Mouse (Mus musculus): ENCODE results near the gene Tdrd9. TPM values are rescaled to one million over a fixed set of nuclear protein-coding genes. Genes with fewer than 3 reads are reported as not detected.

Gene Tdrd9
- total RNA-seq (2023): not detected

GRCm38 (mm10) chr12:111971231-111971686 lies at the start of gene Tdrd9:
TSS of gene Tdrd9 (plus strand) at chr12:111971559.

GRCm38 (mm10) chr12:111966683-111967173 lies 4.6 kb upstream of the Tdrd9 start, which contains the start of gene Atp5mpl:
TSS of gene Atp5mpl (minus strand) at chr12:111966977.

DNA sequence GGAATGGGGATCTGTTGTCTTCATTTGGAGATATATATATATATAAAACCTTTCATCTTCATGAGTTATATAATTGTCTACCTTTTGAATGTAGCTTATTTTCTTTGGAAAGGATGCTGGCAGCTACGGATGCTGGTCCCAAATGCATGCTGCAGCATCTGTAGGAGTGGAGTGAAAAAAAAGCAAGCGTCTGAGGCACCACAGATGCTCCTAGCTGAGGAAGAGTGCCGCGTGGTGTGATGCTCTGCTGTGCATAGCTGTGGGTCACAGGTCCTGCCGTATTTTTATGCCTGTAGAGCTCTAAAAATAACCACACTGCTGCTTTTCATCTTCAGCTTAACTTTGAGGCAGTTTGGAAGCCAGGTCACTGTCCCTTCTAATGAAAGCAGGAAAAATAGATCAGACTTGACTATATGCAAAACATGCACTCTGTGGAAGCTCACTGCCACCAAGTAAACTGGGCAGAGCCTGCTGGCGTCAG lies 9.6 kb downstream of the Tdrd9 start, which contains the start of gene Rd3l:
TSS of gene Rd3l (minus strand) at position 431 of the 481 bp plus-strand sequence.

GRCm38 (mm10) chr12:112106541-112106971 lies 135.2 kb downstream of the Tdrd9 start, which contains the start of gene Aspg:
TSS of gene Aspg (plus strand) at chr12:112106679.

Other genes starting within 250 kb of the Tdrd9 start
- gene Klc1, start 212.7 kb upstream of the Tdrd9 start, total RNA-seq (2023): 87.6 TPM
- 1.4 TPM for gene Xrcc3, start 157.7 kb upstream of the Tdrd9 start, total RNA-seq (2023)
- gene Zfyve21, start 157.4 kb upstream of the Tdrd9 start, total RNA-seq (2023): 2.1 TPM
- gene Ppp1r13b, start 63.4 kb upstream of the Tdrd9 start, total RNA-seq (2023): 68.7 TPM
- 204 TPM for gene Atp5mpl, start 4.6 kb upstream of the Tdrd9 start, total RNA-seq (2023)
- not detected for gene Rd3l, start 9.8 kb downstream of the Tdrd9 start, total RNA-seq (2023)
- not detected for gene Aspg, start 135.1 kb downstream of the Tdrd9 start, total RNA-seq (2023)
- gene Kif26a, start 174.6 kb downstream of the Tdrd9 start, total RNA-seq (2023): not detected

Measured in CD4-positive naive resting alpha-beta T cell, adult 57 days (primary cell).